Mouse (Mus musculus) ES-E14 (cell line): Measurements from ENCODE around the gene Hist1h3b. TPM values are rescaled to one million over a fixed set of nuclear protein-coding genes. Genes with fewer than 3 reads are reported as not detected.
A peak's percentile ranks its signal among the peaks of the same experiment; 100 is the strongest.

Source experiments
- DNase-seq: peaks from one replicate; pipeline ENCODE4 v3.0.0-alpha.2; 2013; ENCODE audit warnings: low read depth, low spot score
- H3K27ac ChIP-seq: 2 replicates; pipeline ENCODE4 v1.5.1; 2012; ENCODE audit warnings: low read depth, mild to moderate bottlenecking, low read length, moderate library complexity, mixed read lengths; ENCODE audit not compliant: poor library complexity, insufficient read depth, severe bottlenecking
- H3K36me3 ChIP-seq: 2 replicates; pipeline ENCODE4 v1.6.1; 2012; ENCODE audit warnings: mild to moderate bottlenecking, low read length, moderate library complexity, mixed read lengths; ENCODE audit not compliant: control insufficient read depth, poor library complexity, insufficient read depth, severe bottlenecking
- H3K4me1 ChIP-seq, 2 experiments: fragments of 150-350 bp in 1 of 2; sonication (generic) in 1 of 2; 2 replicates each; pipeline ENCODE4 v1.6.1; 2012; ENCODE audit warnings: low read length in 2 of 2, mild to moderate bottlenecking in 1 of 2, mixed read lengths in 1 of 2; ENCODE audit not compliant: control insufficient read depth in 2 of 2, insufficient read depth in 2 of 2, poor library complexity in 1 of 2
- H3K4me3 ChIP-seq, 2 experiments: fragments of 150-350 bp in 1 of 2; sonication (generic) in 1 of 2; 2 replicates each; pipeline ENCODE4 v1.5.1; 2012; ENCODE audit warnings: low read length in 2 of 2, low read depth in 1 of 2, mild to moderate bottlenecking in 1 of 2, mixed read lengths in 1 of 2; ENCODE audit not compliant: insufficient read depth in 1 of 2, poor library complexity in 1 of 2, severe bottlenecking in 1 of 2
- H3K9ac ChIP-seq: 2 replicates; pipeline ENCODE4 v1.6.1; 2012; ENCODE audit warnings: low read depth, mild to moderate bottlenecking, low read length, mixed read lengths; ENCODE audit not compliant: poor library complexity, insufficient read depth, severe bottlenecking
- H3K9me3 ChIP-seq: fragments of 150-350 bp; sonication (generic); 2 replicates; pipeline ENCODE4 v1.6.1; 2012; ENCODE audit warnings: low read depth, mild to moderate bottlenecking, low read length; ENCODE audit not compliant: control insufficient read depth, insufficient read depth
- CHD2 ChIP-seq: IDR thresholded peaks from 2 replicates; pipeline ENCODE4 v1.6.1; 2014; ENCODE audit warnings: mild to moderate bottlenecking, low read depth, low read length, inconsistent platforms
- HCFC1 ChIP-seq: IDR thresholded peaks from 2 replicates; pipeline ENCODE4 v1.6.1; 2012; ENCODE audit warnings: low read length, inconsistent platforms, borderline replicate concordance; ENCODE audit not compliant: insufficient read depth
- MAFK ChIP-seq: IDR thresholded peaks from 2 replicates; pipeline ENCODE4 v1.6.1; 2014; ENCODE audit warnings: mild to moderate bottlenecking, low read depth, low read length, inconsistent platforms; ENCODE audit not compliant: insufficient read depth
- ZC3H11A ChIP-seq: IDR thresholded peaks from 2 replicates; pipeline ENCODE4 v1.6.1; 2012; ENCODE audit warnings: low read depth, mild to moderate bottlenecking, inconsistent platforms, low read length, borderline replicate concordance
- ZNF384 ChIP-seq: IDR thresholded peaks from 2 replicates; pipeline ENCODE4 v1.6.1; 2012; ENCODE audit warnings: low read depth, low read length, inconsistent platforms
- in situ Hi-C, 2 experiments: fragments of 600-800 bp; cut with MboI; formaldehyde crosslinking; loops; one replicate each; pipeline ENCODE4 v1.15.1; 2025; ENCODE audit warnings: low sequenced_read_pairs in 2 of 2, inconsistent platforms in 1 of 2; ENCODE audit not compliant: unreplicated experiment in 2 of 2
- total RNA-seq: library from RNA; depleted of rRNA; stranded (reverse); fragments of 300-350 nt; gene quantifications from 2 replicates; pipeline ENCODE4 v1.2.3, GENCODE M21; 2012

Gene Hist1h3b
- total RNA-seq, 1 experiment: 954 TPM

GRCm38 (mm10) chr13:23708654-23709053 is 43.4 kb upstream of the Hist1h3b start:
- DNase-seq: no peak
- no peak overlapping the region for H3K4me3 ChIP-seq
- in situ Hi-C loops: no loop called here
- H3K9ac ChIP-seq: no peak overlapping the region
- H3K4me1 ChIP-seq: peaks cover 4 to 5% of the 10 kb centered on the region in 2 experiments; a peak in 2 of 4 replicates
- H3K9me3 ChIP-seq: no peaks in the 10 kb centered on the region
- TF ChIP-seq ZNF384 (no peak), HCFC1 (no peak), CHD2 (no peak), MAFK (no peak), ZC3H11A (no peak)
- no peaks in the 10 kb centered on the region for H3K36me3 ChIP-seq
- no peak overlapping the region for H3K27ac ChIP-seq

- H3K4me1 ChIP-seq: peaks cover 4 to 5% of the 10 kb centered on the region in 2 experiments; a peak in 2 of 4 replicates
- H3K36me3 ChIP-seq: no peaks in the 10 kb centered on the region
- in situ Hi-C loops: no loop called here
- no peak for DNase-seq
- H3K27ac ChIP-seq: no peak overlapping the region
- TF ChIP-seq MAFK (no peak), HCFC1 (no peak), ZC3H11A (no peak), CHD2 (no peak), ZNF384 (no peak)
- H3K9ac ChIP-seq: peak overlapping the region; percentile 19; the same call in 1 of the 2 replicates
- peak overlapping the region in 1 of 2 experiments; percentile 13; a peak in 1 of 4 replicates for H3K4me3 ChIP-seq
- H3K9me3 ChIP-seq: no peaks in the 10 kb centered on the region
Observed at GRCm38 (mm10) chr13:23709714-23710373, 42.2 kb upstream of the Hist1h3b start.

DNA sequence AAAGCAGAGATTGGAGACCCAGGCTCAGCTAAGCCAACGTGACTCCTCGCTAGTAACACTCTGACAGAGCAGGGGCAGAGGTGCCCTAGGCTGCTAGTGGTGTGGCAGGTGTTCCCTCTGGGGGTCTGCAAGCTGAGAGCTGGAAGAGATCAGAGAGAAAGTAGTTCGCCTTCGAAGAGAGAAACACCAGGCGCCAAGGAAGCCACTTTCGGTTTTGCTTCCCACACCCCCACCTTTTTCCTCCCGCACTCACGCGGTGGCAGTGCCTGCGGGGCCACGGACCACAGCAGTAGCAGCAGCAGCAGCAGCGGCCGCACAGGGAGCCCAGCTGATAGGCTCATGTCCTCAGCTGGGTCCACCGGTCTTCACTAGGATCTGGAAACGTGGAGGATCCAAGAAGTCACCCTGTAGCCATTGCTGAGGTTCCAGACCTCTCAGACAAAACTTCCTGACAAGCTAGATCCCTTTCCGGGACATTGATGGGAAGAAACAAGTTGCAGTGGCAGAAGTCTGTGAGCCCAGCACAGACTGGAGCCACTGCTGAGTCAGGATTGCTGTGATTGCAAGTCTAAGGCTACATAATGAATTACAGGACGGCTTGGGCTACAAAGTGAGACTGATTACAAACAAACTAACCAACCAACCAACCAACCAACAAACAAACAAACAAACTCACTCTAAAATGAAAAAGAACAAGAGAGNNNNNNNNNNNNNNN is 41.5 kb upstream of the Hist1h3b start, which contains the start of gene Hfe:
Hfe (minus strand) TSS at position 481 of the 716 bp plus-strand sequence.
- H3K9ac ChIP-seq: peak within 1 kb of the TSS; percentile 19; the same call in 1 of the 2 replicates
- in situ Hi-C loops: no loop called here
- no peaks in the 10 kb centered on the region for H3K9me3 ChIP-seq
- H3K4me3 ChIP-seq: peak within 1 kb of the TSS; percentile 13 to 41; a peak in 3 of 4 replicates
- H3K36me3 ChIP-seq: no peaks in the 10 kb centered on the region
- no peak for DNase-seq
- H3K27ac ChIP-seq: no peak within 1 kb of the TSS
- no peak for TF ChIP-seq MAFK
- peaks cover 4 to 5% of the 10 kb centered on the region in 2 experiments; a peak in 2 of 4 replicates for H3K4me1 ChIP-seq

DNA sequence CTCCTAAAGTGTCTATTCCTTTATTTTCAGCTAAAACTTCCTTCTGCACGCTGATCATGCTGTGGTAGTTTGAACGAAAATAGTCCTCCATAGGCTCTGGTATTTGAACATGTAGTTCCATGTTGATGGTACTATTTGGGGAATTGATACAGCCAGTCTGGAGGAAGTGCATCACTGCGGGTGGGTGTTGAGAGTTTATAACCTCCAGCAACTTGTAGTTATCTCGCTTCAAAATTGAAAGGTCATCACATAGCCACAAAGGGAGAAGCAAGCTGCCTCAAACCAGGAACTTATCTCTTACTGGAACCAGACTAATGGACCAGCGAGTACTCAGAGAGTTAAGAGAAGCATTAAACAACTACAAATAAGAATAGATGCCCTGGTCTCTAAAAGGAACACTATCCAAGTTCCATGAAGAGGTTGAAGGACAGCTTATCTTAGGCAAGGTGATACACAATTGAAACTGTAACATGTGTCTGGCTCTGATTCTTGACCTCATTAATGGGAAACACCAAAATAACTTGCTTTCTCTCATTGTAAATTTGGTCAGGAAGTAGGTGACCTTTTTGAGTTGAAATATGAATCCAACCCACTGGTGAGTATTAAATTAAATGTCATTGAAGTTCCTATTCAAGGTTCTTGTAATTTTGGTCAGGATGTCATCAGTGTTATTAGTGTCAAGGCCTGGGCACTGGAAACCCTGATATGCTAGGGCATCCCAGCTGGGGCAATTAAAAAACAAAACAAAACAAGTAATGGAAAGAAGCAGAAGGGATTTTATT is 35.6 kb upstream of the Hist1h3b start:
- TF ChIP-seq CHD2: no peak
- no peak for TF ChIP-seq ZC3H11A
- TF ChIP-seq ZNF384: no peak
- TF ChIP-seq HCFC1: no peak
- no peak for TF ChIP-seq MAFK
- H3K9me3 ChIP-seq: no peaks in the 10 kb centered on the region
- no peak overlapping the region for H3K27ac ChIP-seq
- H3K4me3 ChIP-seq: no peak overlapping the region
- no peak overlapping the region for H3K9ac ChIP-seq
- no peak for DNase-seq
- no peaks in the 10 kb centered on the region; a peak in 1 of 4 replicates for H3K4me1 ChIP-seq
- no peaks in the 10 kb centered on the region for H3K36me3 ChIP-seq
- in situ Hi-C loops: no loop called here
